Mouse (Mus musculus): Measurements from ENCODE around the gene Avpi1. TPM values are rescaled to one million over a fixed set of nuclear protein-coding genes. Genes with fewer than 3 reads are reported as not detected.

Avpi1 gene
- polyA plus RNA-seq, 1 experiment from 2014 or later, result 24.5 TPM

- Histone ChIP-seq H3K36me3 (replicated peaks) (no peaks in the 10 kb centered on the region), H3K27me3 (replicated peaks; ENCODE audit: low read depth, poor library complexity, severe bottlenecking) (no peaks in the 10 kb centered on the region), H3K4me3 (no peak overlapping the region), H3K9me3 (no peaks in the 10 kb centered on the region), H3K4me1 (peaks cover 11% of the 10 kb centered on the region), H3K27ac (replicated peaks) (peak overlapping the region; percentile 65)
- no peak for DNase-seq (ENCODE audit: low spot score)
- WGBS, result 68% methylated on average over 12 of the region's 12 CpGs
Observed at GRCm38 (mm10) chr19:42157493-42158237, 28.8 kb upstream of the Avpi1 start.

- WGBS, result 9% methylated on average over 6 of the region's 6 CpGs
- Histone ChIP-seq H3K9me3 (no peaks in the 10 kb centered on the region), H3K4me3 (no peak overlapping the region), H3K27me3 (replicated peaks; ENCODE audit: low read depth, poor library complexity, severe bottlenecking) (peaks cover 25% of the 10 kb centered on the region), H3K4me1 (peaks cover 35% of the 10 kb centered on the region), H3K36me3 (replicated peaks) (no peaks in the 10 kb centered on the region), H3K27ac (replicated peaks) (no peak overlapping the region)
- peak; percentile 86 for DNase-seq (ENCODE audit: low spot score)
Observed at GRCm38 (mm10) chr19:42151990-42152389, 23.1 kb upstream of the Avpi1 start.

- Histone ChIP-seq H3K9me3 (no peaks in the 10 kb centered on the region), H3K4me3 (peak overlapping the region; percentile 76), H3K27ac (replicated peaks) (peak overlapping the region; percentile 89; the same call in 1 of the 2 replicates), H3K36me3 (replicated peaks) (no peaks in the 10 kb centered on the region), H3K27me3 (replicated peaks; ENCODE audit: low read depth, poor library complexity, severe bottlenecking) (peaks cover 47% of the 10 kb centered on the region), H3K4me1 (peaks cover 37% of the 10 kb centered on the region)
- no peak for DNase-seq (ENCODE audit: low spot score)
- 17% methylated on average over 7 of the region's 7 CpGs for WGBS
Observed at GRCm38 (mm10) chr19:42148569-42148860, 19.7 kb upstream of the Avpi1 start.

GRCm38 (mm10) chr19:42147769-42148568 is 19.1 kb upstream of the Avpi1 start:
- Histone ChIP-seq H3K36me3 (replicated peaks) (no peaks in the 10 kb centered on the region), H3K4me1 (peaks cover 37% of the 10 kb centered on the region), H3K27ac (replicated peaks) (peak overlapping the region; percentile 89)

GRCm38 (mm10) chr19:42147170-42147768 is 18.4 kb upstream of the Avpi1 start, which contains the start of gene Marveld1:
Gene Marveld1 (plus strand): TSS chr19:42147400.
- Histone ChIP-seq H3K4me3 (peak within 1 kb of the TSS; percentile 76), H3K4me1 (peaks cover 37% of the 10 kb centered on the region), H3K27ac (replicated peaks) (peak within 1 kb of the TSS; percentile 89), H3K36me3 (replicated peaks) (no peaks in the 10 kb centered on the region), H3K27me3 (replicated peaks; ENCODE audit: low read depth, poor library complexity, severe bottlenecking) (peaks cover 47% of the 10 kb centered on the region), H3K9me3 (no peaks in the 10 kb centered on the region)
- WGBS, result under 1% methylated on average over 55 of the region's 57 CpGs
- DNase-seq (ENCODE audit: low spot score), result peak; percentile 80

More at GRCm38 (mm10) chr19:42147769-42148568, 19.1 kb upstream of the Avpi1 start:
- peaks cover 47% of the 10 kb centered on the region for H3K27me3 ChIP-seq (replicated peaks; ENCODE audit: low read depth, poor library complexity, severe bottlenecking)
- H3K9me3 ChIP-seq, result no peaks in the 10 kb centered on the region
- peak; percentile 73 for DNase-seq (ENCODE audit: low spot score)
- H3K4me3 ChIP-seq, result peak overlapping the region; percentile 76
- under 1% methylated on average over 63 of the region's 63 CpGs for WGBS

GRCm38 (mm10) chr19:42146276-42147010 is 17.6 kb upstream of the Avpi1 start:
- 87% methylated on average over 9 of the region's 9 CpGs for WGBS
- Histone ChIP-seq H3K27ac (replicated peaks) (peak overlapping the region; percentile 89; the same call in 1 of the 2 replicates), H3K4me1 (peaks cover 31% of the 10 kb centered on the region), H3K27me3 (replicated peaks; ENCODE audit: low read depth, poor library complexity, severe bottlenecking) (peaks cover 47% of the 10 kb centered on the region), H3K36me3 (replicated peaks) (no peaks in the 10 kb centered on the region), H3K9me3 (no peaks in the 10 kb centered on the region), H3K4me3 (peak overlapping the region; percentile 76)
- DNase-seq (ENCODE audit: low spot score), result no peak

GRCm38 (mm10) chr19:42145731-42146130 is 16.9 kb upstream of the Avpi1 start:
- Histone ChIP-seq H3K9me3 (no peaks in the 10 kb centered on the region), H3K4me3 (no peak overlapping the region), H3K36me3 (replicated peaks) (no peaks in the 10 kb centered on the region), H3K27me3 (replicated peaks; ENCODE audit: low read depth, poor library complexity, severe bottlenecking) (peaks cover 47% of the 10 kb centered on the region), H3K27ac (replicated peaks) (no peak overlapping the region), H3K4me1 (peaks cover 29% of the 10 kb centered on the region)
- no peak for DNase-seq (ENCODE audit: low spot score)
- 89% methylated on average over 2 of the region's 2 CpGs for WGBS

- 78% methylated on average over 4 of the region's 4 CpGs for WGBS
- Histone ChIP-seq H3K27me3 (replicated peaks; ENCODE audit: low read depth, poor library complexity, severe bottlenecking) (peaks cover 47% of the 10 kb centered on the region), H3K9me3 (no peaks in the 10 kb centered on the region), H3K4me3 (no peak overlapping the region), H3K36me3 (replicated peaks) (no peaks in the 10 kb centered on the region), H3K27ac (replicated peaks) (no peak overlapping the region), H3K4me1 (peaks cover 29% of the 10 kb centered on the region)
- no peak for DNase-seq (ENCODE audit: low spot score)
Observed at GRCm38 (mm10) chr19:42145210-42145609, 16.4 kb upstream of the Avpi1 start.

GRCm38 (mm10) chr19:42144541-42145167 is 15.8 kb upstream of the Avpi1 start:
- H3K4me1 ChIP-seq, result peaks cover 26% of the 10 kb centered on the region
- peaks cover 44% of the 10 kb centered on the region for H3K27me3 ChIP-seq (replicated peaks; ENCODE audit: low read depth, poor library complexity, severe bottlenecking)
- H3K4me3 ChIP-seq, result no peak overlapping the region
- H3K36me3 ChIP-seq (replicated peaks), result no peaks in the 10 kb centered on the region
- DNase-seq (ENCODE audit: low spot score), result peak; percentile 85
- 28% methylated on average over 8 of the region's 8 CpGs for WGBS
- H3K9me3 ChIP-seq, result no peaks in the 10 kb centered on the region
- no peak overlapping the region for H3K27ac ChIP-seq (replicated peaks)

GRCm38 (mm10) chr19:42144067-42144466 is 15.2 kb upstream of the Avpi1 start:
- Histone ChIP-seq H3K9me3 (no peaks in the 10 kb centered on the region), H3K27me3 (replicated peaks; ENCODE audit: low read depth, poor library complexity, severe bottlenecking) (peaks cover 38% of the 10 kb centered on the region), H3K36me3 (replicated peaks) (no peaks in the 10 kb centered on the region), H3K4me3 (no peak overlapping the region), H3K27ac (replicated peaks) (no peak overlapping the region), H3K4me1 (peaks cover 20% of the 10 kb centered on the region)
- WGBS, result 57% methylated on average over 6 of the region's 6 CpGs
- no peak for DNase-seq (ENCODE audit: low spot score)

- DNase-seq (ENCODE audit: low spot score), result no peak
- H3K4me1 ChIP-seq, result peaks cover 7% of the 10 kb centered on the region
- no peaks in the 10 kb centered on the region for H3K9me3 ChIP-seq
- H3K4me3 ChIP-seq, result no peak overlapping the region
- H3K36me3 ChIP-seq (replicated peaks), result no peaks in the 10 kb centered on the region
- H3K27me3 ChIP-seq (replicated peaks; ENCODE audit: low read depth, poor library complexity, severe bottlenecking), result peaks cover 26% of the 10 kb centered on the region
- H3K27ac ChIP-seq (replicated peaks), result no peak overlapping the region
- WGBS, result 77% methylated on average over 2 of the region's 2 CpGs
Observed at GRCm38 (mm10) chr19:42142757-42143156, 13.9 kb upstream of the Avpi1 start.

- Histone ChIP-seq H3K27me3 (replicated peaks; ENCODE audit: low read depth, poor library complexity, severe bottlenecking) (peaks cover 23% of the 10 kb centered on the region), H3K4me3 (no peak overlapping the region), H3K9me3 (no peaks in the 10 kb centered on the region), H3K36me3 (replicated peaks) (no peaks in the 10 kb centered on the region), H3K4me1 (peaks cover 3% of the 10 kb centered on the region), H3K27ac (replicated peaks) (no peak overlapping the region)
- DNase-seq (ENCODE audit: low spot score), result no peak
- WGBS, result 78% methylated on average over 3 of the region's 3 CpGs
Observed at GRCm38 (mm10) chr19:42141998-42142397, 13.1 kb upstream of the Avpi1 start.
